Mouse (Mus musculus): ENCODE data around the gene Pp2d1. TPM values are rescaled to one million over a fixed set of nuclear protein-coding genes. Genes with fewer than 3 reads are reported as not detected.
A peak's percentile ranks its signal among the peaks of the same experiment; 100 is the strongest.

The Pp2d1 gene
- total RNA-seq, 1 experiment: 0.31 TPM

- in situ Hi-C loops (cut with MboI; ENCODE audit: low sequenced_read_pairs in 2 of 2, unreplicated experiment in 2 of 2): no loop called here
- H3K4me3 ChIP-seq (ENCODE audit: insufficient read depth in 1 of 2, low read depth in 1 of 2, low read length in 2 of 2, poor library complexity in 1 of 2, severe bottlenecking in 1 of 2): no peak overlapping the region
- no peak for DNase-seq (ENCODE audit: low read depth, low spot score)
- no peak overlapping the region for H3K27ac ChIP-seq (ENCODE audit: insufficient read depth, low read depth, low read length, poor library complexity, severe bottlenecking)
- H3K36me3 ChIP-seq (ENCODE audit: control insufficient read depth, insufficient read depth, low read length, poor library complexity, severe bottlenecking): no peaks in the 10 kb centered on the region
- H3K9me3 ChIP-seq (ENCODE audit: control insufficient read depth, insufficient read depth, low read depth, low read length): no peaks in the 10 kb centered on the region
- H3K9ac ChIP-seq (ENCODE audit: insufficient read depth, low read depth, low read length, poor library complexity, severe bottlenecking): no peak overlapping the region
- no peaks in the 10 kb centered on the region for H3K4me1 ChIP-seq (ENCODE audit: control insufficient read depth in 2 of 2, insufficient read depth in 2 of 2, low read length in 2 of 2, poor library complexity in 1 of 2)
- no peak for TF ChIP-seq ZC3H11A (IDR thresholded peaks at IDR 0.05; ENCODE audit: borderline replicate concordance, low read depth, low read length)
- no peak for TF ChIP-seq HCFC1 (IDR thresholded peaks at IDR 0.05; ENCODE audit: borderline replicate concordance, insufficient read depth, low read length)
- TF ChIP-seq ZNF384 (IDR thresholded peaks at IDR 0.05; ENCODE audit: low read depth, low read length): peak; percentile 77; the same call in 1 of the 2 replicates
- no peak for TF ChIP-seq CHD2 (IDR thresholded peaks at IDR 0.05; ENCODE audit: low read depth, low read length)
Observed at GRCm38 (mm10) chr17:53519364-53519763, 19.9 kb downstream of the Pp2d1 start.

GRCm38 (mm10) chr17:53512311-53512951 is 26.8 kb downstream of the Pp2d1 start:
- TF ChIP-seq CHD2 (IDR thresholded peaks at IDR 0.05; ENCODE audit: low read depth, low read length) (no peak), ZC3H11A (IDR thresholded peaks at IDR 0.05; ENCODE audit: borderline replicate concordance, low read depth, low read length) (no peak), MAFK (IDR thresholded peaks at IDR 0.05; ENCODE audit: insufficient read depth, low read depth, low read length) (no peak), HCFC1 (IDR thresholded peaks at IDR 0.05; ENCODE audit: borderline replicate concordance, insufficient read depth, low read length) (no peak), ZNF384 (IDR thresholded peaks at IDR 0.05; ENCODE audit: low read depth, low read length) (no peak)
- Histone ChIP-seq H3K27ac (ENCODE audit: insufficient read depth, low read depth, low read length, poor library complexity, severe bottlenecking) (no peak overlapping the region), H3K9ac (ENCODE audit: insufficient read depth, low read depth, low read length, poor library complexity, severe bottlenecking) (no peak overlapping the region), H3K4me3 (ENCODE audit: insufficient read depth in 1 of 2, low read depth in 1 of 2, low read length in 2 of 2, poor library complexity in 1 of 2, severe bottlenecking in 1 of 2) (no peak overlapping the region), H3K4me1 (ENCODE audit: control insufficient read depth in 2 of 2, insufficient read depth in 2 of 2, low read length in 2 of 2, poor library complexity in 1 of 2) (no peaks in the 10 kb centered on the region; a peak in 1 of 4 replicates), H3K9me3 (ENCODE audit: control insufficient read depth, insufficient read depth, low read depth, low read length) (no peaks in the 10 kb centered on the region), H3K36me3 (ENCODE audit: control insufficient read depth, insufficient read depth, low read length, poor library complexity, severe bottlenecking) (no peaks in the 10 kb centered on the region)
- in situ Hi-C loops (cut with MboI; ENCODE audit: low sequenced_read_pairs in 2 of 2, unreplicated experiment in 2 of 2): no loop called here
- no peak for DNase-seq (ENCODE audit: low read depth, low spot score)

- no peak overlapping the region for H3K4me3 ChIP-seq (ENCODE audit: insufficient read depth in 1 of 2, low read depth in 1 of 2, low read length in 2 of 2, poor library complexity in 1 of 2, severe bottlenecking in 1 of 2)
- H3K36me3 ChIP-seq (ENCODE audit: control insufficient read depth, insufficient read depth, low read length, poor library complexity, severe bottlenecking): peaks cover 5% of the 10 kb centered on the region
- in situ Hi-C loops (cut with MboI; ENCODE audit: low sequenced_read_pairs in 2 of 2, unreplicated experiment in 2 of 2): no loop called here
- H3K9ac ChIP-seq (ENCODE audit: insufficient read depth, low read depth, low read length, poor library complexity, severe bottlenecking): no peak overlapping the region
- H3K9me3 ChIP-seq (ENCODE audit: control insufficient read depth, insufficient read depth, low read depth, low read length): no peaks in the 10 kb centered on the region
- no peak for DNase-seq (ENCODE audit: low read depth, low spot score)
- no peak overlapping the region for H3K27ac ChIP-seq (ENCODE audit: insufficient read depth, low read depth, low read length, poor library complexity, severe bottlenecking)
- H3K4me1 ChIP-seq (ENCODE audit: control insufficient read depth in 2 of 2, insufficient read depth in 2 of 2, low read length in 2 of 2, poor library complexity in 1 of 2): no peaks in the 10 kb centered on the region; a peak in 1 of 4 replicates
- TF ChIP-seq CHD2 (IDR thresholded peaks at IDR 0.05; ENCODE audit: low read depth, low read length): no peak
- peak; percentile 69; the same call in 1 of the 2 replicates for TF ChIP-seq ZNF384 (IDR thresholded peaks at IDR 0.05; ENCODE audit: low read depth, low read length)
Observed at GRCm38 (mm10) chr17:53502966-53503365, 36.3 kb downstream of the Pp2d1 start.

GRCm38 (mm10) chr17:53489007-53489378 is 50.3 kb downstream of the Pp2d1 start:
- no peak for TF ChIP-seq HCFC1 (IDR thresholded peaks at IDR 0.05; ENCODE audit: borderline replicate concordance, insufficient read depth, low read length)
- TF ChIP-seq ZC3H11A (IDR thresholded peaks at IDR 0.05; ENCODE audit: borderline replicate concordance, low read depth, low read length): no peak
- no peak for TF ChIP-seq ZNF384 (IDR thresholded peaks at IDR 0.05; ENCODE audit: low read depth, low read length)
- peak; percentile 73; the same call in 1 of the 2 replicates for TF ChIP-seq MAFK (IDR thresholded peaks at IDR 0.05; ENCODE audit: insufficient read depth, low read depth, low read length)
- no peak for TF ChIP-seq CHD2 (IDR thresholded peaks at IDR 0.05; ENCODE audit: low read depth, low read length)
- Histone ChIP-seq H3K36me3 (ENCODE audit: control insufficient read depth, insufficient read depth, low read length, poor library complexity, severe bottlenecking) (peaks cover 5% of the 10 kb centered on the region), H3K9me3 (ENCODE audit: control insufficient read depth, insufficient read depth, low read depth, low read length) (no peaks in the 10 kb centered on the region), H3K9ac (ENCODE audit: insufficient read depth, low read depth, low read length, poor library complexity, severe bottlenecking) (no peak overlapping the region), H3K4me1 (ENCODE audit: control insufficient read depth in 2 of 2, insufficient read depth in 2 of 2, low read length in 2 of 2, poor library complexity in 1 of 2) (no peaks in the 10 kb centered on the region), H3K27ac (ENCODE audit: insufficient read depth, low read depth, low read length, poor library complexity, severe bottlenecking) (no peak overlapping the region), H3K4me3 (ENCODE audit: insufficient read depth in 1 of 2, low read depth in 1 of 2, low read length in 2 of 2, poor library complexity in 1 of 2, severe bottlenecking in 1 of 2) (no peak overlapping the region)
- in situ Hi-C loops (cut with MboI; ENCODE audit: low sequenced_read_pairs in 2 of 2, unreplicated experiment in 2 of 2): no loop called here
- no peak for DNase-seq (ENCODE audit: low read depth, low spot score)

Data from ES-E14 (cell line).